Mouse (Mus musculus) layer of hippocampus, adult 8-10 months (tissue): ENCODE measurements at regions not wholly inside any gene's neighbourhood (a gene's known extent, or its start where the extent isn't known, plus 50 kb on each side); places are given as distances from the start of the nearest gene placed in this dataset.

Experiments
- DNase-seq, 2 experiments: peaks; one replicate each; pipeline ENCODE4 v3.0.0; 2022; ENCODE audit warnings: low spot score in 2 of 2

GRCm38 (mm10) chr13:112161886-112162285 is 126.4 kb upstream of the Ankrd55 start:
- no peak for DNase-seq

GRCm38 (mm10) chr13:112165921-112166320 is 122.3 kb upstream of the Ankrd55 start:
- DNase-seq = no peak

GRCm38 (mm10) chr13:112166338-112166802 is 121.9 kb upstream of the Ankrd55 start:
- peak; percentile 34 to 48 for DNase-seq

- DNase-seq = no peak
These were observed 119.8 kb upstream of the Ankrd55 start for GRCm38 (mm10) chr13:112168468-112168867.

GRCm38 (mm10) chr13:112170872-112171271 is 117.4 kb upstream of the Ankrd55 start:
- no peak for DNase-seq

- DNase-seq = no peak
These were observed 116.1 kb upstream of the Ankrd55 start for GRCm38 (mm10) chr13:112171940-112172715.

GRCm38 (mm10) chr13:112173973-112174372 is 114.3 kb upstream of the Ankrd55 start:
- no peak for DNase-seq

GRCm38 (mm10) chr13:112178031-112178430 is 110.2 kb upstream of the Ankrd55 start:
- DNase-seq = no peak

GRCm38 (mm10) chr13:112183996-112184395 is 104.3 kb upstream of the Ankrd55 start:
- DNase-seq = no peak

GRCm38 (mm10) chr13:112185116-112185515 is 103.1 kb upstream of the Ankrd55 start:
- DNase-seq = no peak

- peak; percentile 59 to 73 for DNase-seq
These were observed 101.0 kb upstream of the Ankrd55 start for GRCm38 (mm10) chr13:112187226-112187625.

- DNase-seq = no peak
These were observed 99.9 kb upstream of the Ankrd55 start for GRCm38 (mm10) chr13:112188313-112188712.

- no peak for DNase-seq
These were observed 99.3 kb upstream of the Ankrd55 start for GRCm38 (mm10) chr13:112188741-112189476.

- DNase-seq = no peak
These were observed 98.6 kb upstream of the Ankrd55 start for GRCm38 (mm10) chr13:112189605-112190004.

GRCm38 (mm10) chr13:112192192-112192905 is 95.9 kb upstream of the Ankrd55 start:
- no peak for DNase-seq

- no peak for DNase-seq
These were observed 94.6 kb upstream of the Ankrd55 start for GRCm38 (mm10) chr13:112193676-112194075.

GRCm38 (mm10) chr13:112194991-112195390 is 93.3 kb upstream of the Ankrd55 start:
- no peak for DNase-seq

GRCm38 (mm10) chr13:112196789-112197188 is 91.5 kb upstream of the Ankrd55 start:
- no peak for DNase-seq

- no peak for DNase-seq
These were observed 84.5 kb upstream of the Ankrd55 start for GRCm38 (mm10) chr13:112203721-112204120.

GRCm38 (mm10) chr13:112204204-112204603 is 84.0 kb upstream of the Ankrd55 start:
- no peak for DNase-seq

GRCm38 (mm10) chr13:112204813-112205212 is 83.4 kb upstream of the Ankrd55 start:
- DNase-seq = no peak
